Mouse (Mus musculus) liver, adult 2 months (tissue): ENCODE results near the gene Pdcd2.

ENCODE experiments used
- CTCF ChIP-seq: fragments of 200-500 bp; IDR thresholded peaks from 2 replicates; pipeline ENCODE4 v1.5.1; 2011; ENCODE audit warnings: low read depth, low read length, control low read depth
- POLR2A ChIP-seq: fragments of 200-500 bp; IDR thresholded peaks from 2 replicates; pipeline ENCODE4 v1.6.1; 2011; ENCODE audit warnings: low read length, control low read depth; ENCODE audit not compliant: insufficient read depth; ENCODE audit errors: extremely low read depth

DNA sequence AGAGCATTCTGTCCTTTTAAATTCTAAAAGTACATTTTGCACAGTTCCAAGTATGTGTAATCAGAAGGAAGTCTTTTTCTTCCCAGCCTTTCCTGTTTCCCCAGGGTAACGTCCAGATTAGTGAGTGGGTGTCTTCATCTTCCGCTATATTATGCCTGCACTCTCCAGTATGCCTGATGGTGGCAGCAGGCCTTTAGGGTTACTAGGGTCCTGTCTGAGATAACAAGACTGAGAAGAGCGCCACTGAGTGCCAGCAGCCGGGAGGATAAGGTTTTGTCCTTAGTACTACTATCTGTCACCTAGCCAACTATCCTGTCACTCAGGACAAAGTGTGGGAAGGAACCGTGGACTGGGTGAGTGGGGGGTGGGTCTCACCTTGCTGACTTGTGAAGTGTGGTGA lies 9.3 kb downstream of the Pdcd2 start:
- TF ChIP-seq POLR2A: no peak
- no peak for TF ChIP-seq CTCF
